Mouse (Mus musculus): ENCODE measurements around the gene Gm20708. TPM values are rescaled to one million over a fixed set of nuclear protein-coding genes. Genes with fewer than 3 reads are reported as not detected.

The Gm20708 gene
- polyA plus RNA-seq (2015; fragmentation: Nextera tagmentation; extraction: Ambion mirVana) = 0.99 and 1.6 TPM in 2 replicates

DNA sequence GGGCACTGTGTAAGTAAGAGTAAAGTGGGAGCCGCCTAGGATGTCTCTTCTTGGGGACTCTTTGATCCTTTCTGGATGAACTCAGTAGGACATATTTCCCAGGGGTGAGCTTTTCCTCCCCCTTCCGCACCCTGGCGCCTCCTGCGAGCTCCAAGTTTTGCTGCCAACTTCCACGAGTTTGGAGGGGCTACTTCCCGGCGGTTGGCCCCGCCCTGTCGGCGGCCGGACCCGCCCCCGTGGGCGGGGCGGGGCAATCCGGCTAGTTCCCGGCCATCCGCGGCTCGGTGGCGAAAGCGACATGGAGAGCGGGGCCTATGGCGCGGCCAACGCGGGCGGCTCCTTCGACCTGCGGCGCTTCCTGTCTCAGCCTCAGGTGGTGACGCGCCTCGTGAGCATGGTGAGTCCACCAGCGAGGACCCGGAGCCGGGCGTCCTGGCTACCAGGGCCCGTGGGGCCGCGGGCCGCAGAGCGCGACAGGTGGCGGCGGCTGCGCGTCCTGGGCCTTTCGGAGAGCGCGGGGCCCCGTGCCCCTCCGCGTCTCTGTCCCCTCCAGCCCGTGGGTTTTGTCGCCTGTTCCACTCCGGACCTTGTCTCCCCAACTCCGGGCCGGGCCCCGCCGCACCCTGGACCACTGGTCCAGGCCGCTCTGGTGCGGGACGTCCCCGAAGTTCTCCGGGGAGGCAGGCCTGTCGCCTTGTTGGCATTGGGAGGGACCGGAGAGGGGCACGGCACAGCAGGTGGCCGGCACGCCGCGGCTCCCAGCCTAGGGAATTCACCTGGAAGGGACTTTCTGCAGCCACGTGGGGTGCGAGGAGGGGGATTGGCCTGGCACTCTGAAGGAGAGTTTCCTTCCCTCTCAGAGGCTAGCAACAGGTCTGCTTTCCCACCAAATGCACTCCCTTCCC, at the start of gene Gm20708, which contains the start of gene Syngr2:
Gene Gm20708, plus strand, starts transcription at position 262 of the 905 bp plus-strand sequence.
Gene Syngr2, plus strand, starts transcription at position 262 of the 905 bp plus-strand sequence.
- Histone ChIP-seq H3K4me1 (ENCODE audit: control insufficient read depth, insufficient read depth, low read length) (peaks cover 10% of the 10 kb centered on the region; the same call in 1 of the 2 replicates), H3K9ac (ENCODE audit: low read depth, low read length) (peak within 1 kb of the TSS; percentile 49), H3K36me3 (ENCODE audit: control insufficient read depth, insufficient read depth, low read length) (no peaks in the 10 kb centered on the region), H3K4me2 (ENCODE audit: low read length) (peak within 1 kb of the TSS; percentile 95), H3K27ac (ENCODE audit: low read length) (no peak within 1 kb of the TSS), H3K27me3 (ENCODE audit: control insufficient read depth, insufficient read depth, low read depth, low read length) (peaks cover 14% of the 10 kb centered on the region), H3K9me3 (replicated peaks; ENCODE audit: control insufficient read depth, low read length, poor library complexity, severe bottlenecking) (no peaks in the 10 kb centered on the region), H3K4me3 (ENCODE audit: low read depth, low read length) (peak within 1 kb of the TSS; percentile 46)
- WGBS = under 1% methylated on average over 64 of the region's 75 CpGs
- peak; percentile 46 for ATAC-seq

DNA sequence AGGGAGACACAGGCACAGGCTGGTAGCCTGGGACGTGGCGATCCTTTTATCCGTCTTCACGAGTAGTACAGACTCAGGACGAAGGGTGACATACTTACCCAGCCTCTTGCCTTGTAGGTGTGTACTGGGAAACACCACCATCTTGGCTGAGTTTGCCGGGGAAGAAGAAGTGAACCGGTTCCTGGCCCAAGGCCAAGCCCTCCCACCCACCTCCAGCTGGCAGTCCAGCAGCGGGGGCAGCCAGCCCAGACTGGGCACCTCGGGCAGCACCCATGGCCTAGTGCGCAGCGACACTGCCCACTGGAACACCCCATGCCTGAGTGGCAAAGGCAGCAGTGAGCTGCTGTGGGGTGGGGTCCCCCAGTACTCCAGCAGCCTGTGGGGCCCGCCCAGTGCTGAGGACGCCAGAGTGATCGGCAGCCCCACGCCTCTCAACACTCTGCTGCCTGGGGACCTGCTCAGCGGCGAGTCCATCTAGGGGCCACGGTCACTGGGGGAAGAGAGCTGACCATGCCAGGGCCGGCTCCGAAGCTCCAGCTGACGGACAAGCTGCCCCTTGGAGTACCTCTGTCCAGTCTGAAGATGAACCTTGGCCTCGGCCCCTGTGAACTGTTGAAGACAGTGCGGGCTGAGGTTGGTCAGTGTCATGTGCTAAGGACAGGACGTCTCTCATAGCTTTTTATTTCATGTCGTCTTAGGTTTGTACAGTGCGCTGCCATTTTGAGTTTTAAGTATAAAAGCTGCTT, 48.9 kb upstream of the Gm20708 start:
- peaks cover 70% of the 10 kb centered on the region for H3K36me3 ChIP-seq (ENCODE audit: control insufficient read depth, insufficient read depth, low read length)
- H3K4me1 ChIP-seq (ENCODE audit: control insufficient read depth, insufficient read depth, low read length) = no peaks in the 10 kb centered on the region
- no peak overlapping the region for H3K4me2 ChIP-seq (ENCODE audit: low read length)
- ATAC-seq = no peak
- H3K9me3 ChIP-seq (replicated peaks; ENCODE audit: control insufficient read depth, low read length, poor library complexity, severe bottlenecking) = no peaks in the 10 kb centered on the region
- H3K27ac ChIP-seq (ENCODE audit: low read length) = no peak overlapping the region
- H3K27me3 ChIP-seq (ENCODE audit: control insufficient read depth, insufficient read depth, low read depth, low read length) = no peaks in the 10 kb centered on the region
- 88% methylated on average over 26 of the region's 26 CpGs for WGBS
- H3K4me3 ChIP-seq (ENCODE audit: low read depth, low read length) = no peak overlapping the region
- H3K9ac ChIP-seq (ENCODE audit: low read depth, low read length) = no peak overlapping the region

DNA sequence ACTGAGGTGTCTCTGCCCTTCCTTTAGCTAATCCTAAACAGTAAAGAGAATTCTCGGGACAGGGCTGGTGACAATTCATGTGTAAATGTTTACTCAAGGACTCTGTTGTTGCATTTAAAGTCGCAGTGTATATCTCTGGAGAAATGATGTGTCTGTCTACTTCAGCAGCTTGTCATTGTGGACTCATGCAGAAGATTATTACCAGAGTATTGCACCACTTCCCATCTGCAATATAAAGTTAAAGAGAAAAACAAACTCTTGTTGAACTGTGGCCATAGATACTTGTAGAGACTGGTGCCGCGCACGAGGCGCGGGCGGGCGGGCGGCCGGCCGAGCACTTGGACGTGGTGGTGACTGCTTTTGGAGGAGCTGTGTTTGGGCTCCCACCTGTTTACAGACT, 47.7 kb upstream of the Gm20708 start:
- no peak overlapping the region for H3K4me3 ChIP-seq (ENCODE audit: low read depth, low read length)
- H3K9ac ChIP-seq (ENCODE audit: low read depth, low read length) = no peak overlapping the region
- no peaks in the 10 kb centered on the region for H3K4me1 ChIP-seq (ENCODE audit: control insufficient read depth, insufficient read depth, low read length)
- H3K27me3 ChIP-seq (ENCODE audit: control insufficient read depth, insufficient read depth, low read depth, low read length) = no peaks in the 10 kb centered on the region
- peaks cover 59% of the 10 kb centered on the region for H3K36me3 ChIP-seq (ENCODE audit: control insufficient read depth, insufficient read depth, low read length)
- no peaks in the 10 kb centered on the region for H3K9me3 ChIP-seq (replicated peaks; ENCODE audit: control insufficient read depth, low read length, poor library complexity, severe bottlenecking)
- no peak for ATAC-seq
- H3K4me2 ChIP-seq (ENCODE audit: low read length) = no peak overlapping the region
- H3K27ac ChIP-seq (ENCODE audit: low read length) = no peak overlapping the region
- WGBS = 90% methylated on average over 13 of the region's 13 CpGs

DNA sequence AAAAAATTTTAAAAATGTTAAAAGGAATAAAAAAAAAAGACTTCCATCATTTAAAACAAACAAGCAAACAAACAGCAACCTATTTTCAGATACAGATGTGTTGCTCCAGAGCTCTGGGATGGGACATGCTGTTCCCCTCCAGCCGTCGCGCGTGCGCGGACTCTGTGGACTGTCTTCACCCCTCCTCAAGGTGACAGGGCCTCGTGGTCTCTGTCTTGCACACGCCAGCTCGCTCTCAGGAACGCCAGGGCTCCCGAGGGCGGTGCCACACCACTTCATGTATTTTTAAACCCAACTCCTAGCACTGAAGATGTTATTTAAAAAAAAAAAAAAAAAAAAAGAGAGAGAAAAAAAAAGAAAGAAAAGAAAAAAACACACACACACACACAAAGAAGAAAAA, 47.2 kb upstream of the Gm20708 start:
- WGBS = 92% methylated on average over 12 of the region's 12 CpGs

DNA sequence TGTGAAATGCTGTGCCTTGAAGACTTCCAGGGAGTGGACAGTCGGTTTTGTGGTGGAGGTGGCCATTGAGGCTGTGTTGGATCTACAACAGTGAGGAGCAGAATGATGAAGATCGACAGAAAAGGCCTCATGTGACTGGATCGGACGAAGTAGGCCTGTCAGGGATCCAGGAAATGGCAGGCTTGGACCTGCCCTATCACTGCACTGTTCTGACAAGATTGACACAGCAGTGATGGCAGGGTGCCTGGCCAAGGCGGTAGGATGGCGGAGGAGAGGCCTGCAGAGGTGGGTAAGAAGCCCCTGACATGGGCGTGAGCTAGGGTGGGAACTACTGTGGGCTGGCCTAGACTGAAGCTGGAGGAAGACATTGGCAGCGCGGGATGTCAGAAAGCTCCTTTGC, 45.1 kb upstream of the Gm20708 start:
- H3K9ac ChIP-seq (ENCODE audit: low read depth, low read length) = no peak overlapping the region
- H3K27me3 ChIP-seq (ENCODE audit: control insufficient read depth, insufficient read depth, low read depth, low read length) = no peaks in the 10 kb centered on the region
- 93% methylated on average over 9 of the region's 9 CpGs for WGBS
- peaks cover 41% of the 10 kb centered on the region for H3K36me3 ChIP-seq (ENCODE audit: control insufficient read depth, insufficient read depth, low read length)
- H3K4me2 ChIP-seq (ENCODE audit: low read length) = no peak overlapping the region
- no peak for ATAC-seq
- no peaks in the 10 kb centered on the region for H3K9me3 ChIP-seq (replicated peaks; ENCODE audit: control insufficient read depth, low read length, poor library complexity, severe bottlenecking)
- no peak overlapping the region for H3K27ac ChIP-seq (ENCODE audit: low read length)
- no peak overlapping the region for H3K4me3 ChIP-seq (ENCODE audit: low read depth, low read length)
- no peaks in the 10 kb centered on the region for H3K4me1 ChIP-seq (ENCODE audit: control insufficient read depth, insufficient read depth, low read length)

More for the DNA sequence above, 47.2 kb upstream of the Gm20708 start:
- no peak overlapping the region for H3K9ac ChIP-seq (ENCODE audit: low read depth, low read length)
- peaks cover 58% of the 10 kb centered on the region for H3K36me3 ChIP-seq (ENCODE audit: control insufficient read depth, insufficient read depth, low read length)
- no peaks in the 10 kb centered on the region for H3K4me1 ChIP-seq (ENCODE audit: control insufficient read depth, insufficient read depth, low read length)
- H3K27ac ChIP-seq (ENCODE audit: low read length) = no peak overlapping the region
- no peak for ATAC-seq
- H3K9me3 ChIP-seq (replicated peaks; ENCODE audit: control insufficient read depth, low read length, poor library complexity, severe bottlenecking) = no peaks in the 10 kb centered on the region
- H3K4me2 ChIP-seq (ENCODE audit: low read length) = no peak overlapping the region
- no peak overlapping the region for H3K4me3 ChIP-seq (ENCODE audit: low read depth, low read length)
- no peaks in the 10 kb centered on the region for H3K27me3 ChIP-seq (ENCODE audit: control insufficient read depth, insufficient read depth, low read depth, low read length)

DNA sequence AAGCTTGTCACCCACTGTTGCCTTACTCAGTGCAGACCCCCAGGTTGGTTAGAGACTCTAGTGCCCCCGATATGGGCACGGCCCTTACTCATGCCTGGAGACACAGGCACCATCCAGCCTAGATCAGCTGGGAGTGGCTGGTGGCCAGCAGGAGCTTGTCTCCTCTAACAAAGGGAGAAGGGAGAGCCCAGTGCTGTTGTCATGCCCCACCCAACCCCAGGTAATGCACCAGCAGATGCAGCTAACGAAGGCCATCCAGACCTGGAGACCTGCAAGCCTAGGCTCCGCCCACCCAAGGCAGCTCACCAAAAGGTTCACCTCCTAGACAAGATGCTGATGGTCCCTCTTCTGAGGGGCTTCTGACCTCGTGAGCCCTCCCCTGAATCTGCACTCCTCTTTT, 44.1 kb upstream of the Gm20708 start:
- Histone ChIP-seq H3K4me2 (ENCODE audit: low read length) (no peak overlapping the region), H3K27me3 (ENCODE audit: control insufficient read depth, insufficient read depth, low read depth, low read length) (no peaks in the 10 kb centered on the region), H3K9me3 (replicated peaks; ENCODE audit: control insufficient read depth, low read length, poor library complexity, severe bottlenecking) (no peaks in the 10 kb centered on the region), H3K36me3 (ENCODE audit: control insufficient read depth, insufficient read depth, low read length) (peaks cover 30% of the 10 kb centered on the region), H3K4me3 (ENCODE audit: low read depth, low read length) (no peak overlapping the region), H3K27ac (ENCODE audit: low read length) (no peak overlapping the region), H3K4me1 (ENCODE audit: control insufficient read depth, insufficient read depth, low read length) (no peaks in the 10 kb centered on the region), H3K9ac (ENCODE audit: low read depth, low read length) (no peak overlapping the region)
- 93% methylated on average over 5 of the region's 5 CpGs for WGBS
- no peak for ATAC-seq

DNA sequence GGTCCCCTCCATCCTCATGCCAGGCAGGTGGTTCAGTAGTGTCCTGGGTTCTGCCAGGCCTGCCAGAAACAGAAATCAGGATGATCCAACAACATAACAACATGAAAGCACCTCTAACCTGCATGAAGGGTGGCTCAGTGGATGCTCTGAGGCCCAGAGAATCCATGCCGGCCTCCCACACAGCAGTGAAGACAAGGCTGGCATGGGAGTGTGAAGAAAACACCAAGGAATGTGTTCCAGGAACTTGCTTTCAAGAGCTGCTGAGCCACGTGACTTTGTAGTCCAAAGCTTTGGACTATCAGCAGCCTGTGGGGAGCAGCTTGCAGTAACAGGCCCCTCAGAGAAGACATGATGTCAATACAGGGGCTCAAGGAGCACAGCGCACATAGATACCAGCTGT, 43.2 kb upstream of the Gm20708 start:
- Histone ChIP-seq H3K4me1 (ENCODE audit: control insufficient read depth, insufficient read depth, low read length) (no peaks in the 10 kb centered on the region), H3K9me3 (replicated peaks; ENCODE audit: control insufficient read depth, low read length, poor library complexity, severe bottlenecking) (no peaks in the 10 kb centered on the region), H3K9ac (ENCODE audit: low read depth, low read length) (no peak overlapping the region), H3K27ac (ENCODE audit: low read length) (no peak overlapping the region), H3K36me3 (ENCODE audit: control insufficient read depth, insufficient read depth, low read length) (peaks cover 23% of the 10 kb centered on the region), H3K4me2 (ENCODE audit: low read length) (no peak overlapping the region), H3K4me3 (ENCODE audit: low read depth, low read length) (no peak overlapping the region), H3K27me3 (ENCODE audit: control insufficient read depth, insufficient read depth, low read depth, low read length) (no peaks in the 10 kb centered on the region)
- WGBS = 90% methylated on average over 3 of the region's 3 CpGs
- no peak for ATAC-seq

DNA sequence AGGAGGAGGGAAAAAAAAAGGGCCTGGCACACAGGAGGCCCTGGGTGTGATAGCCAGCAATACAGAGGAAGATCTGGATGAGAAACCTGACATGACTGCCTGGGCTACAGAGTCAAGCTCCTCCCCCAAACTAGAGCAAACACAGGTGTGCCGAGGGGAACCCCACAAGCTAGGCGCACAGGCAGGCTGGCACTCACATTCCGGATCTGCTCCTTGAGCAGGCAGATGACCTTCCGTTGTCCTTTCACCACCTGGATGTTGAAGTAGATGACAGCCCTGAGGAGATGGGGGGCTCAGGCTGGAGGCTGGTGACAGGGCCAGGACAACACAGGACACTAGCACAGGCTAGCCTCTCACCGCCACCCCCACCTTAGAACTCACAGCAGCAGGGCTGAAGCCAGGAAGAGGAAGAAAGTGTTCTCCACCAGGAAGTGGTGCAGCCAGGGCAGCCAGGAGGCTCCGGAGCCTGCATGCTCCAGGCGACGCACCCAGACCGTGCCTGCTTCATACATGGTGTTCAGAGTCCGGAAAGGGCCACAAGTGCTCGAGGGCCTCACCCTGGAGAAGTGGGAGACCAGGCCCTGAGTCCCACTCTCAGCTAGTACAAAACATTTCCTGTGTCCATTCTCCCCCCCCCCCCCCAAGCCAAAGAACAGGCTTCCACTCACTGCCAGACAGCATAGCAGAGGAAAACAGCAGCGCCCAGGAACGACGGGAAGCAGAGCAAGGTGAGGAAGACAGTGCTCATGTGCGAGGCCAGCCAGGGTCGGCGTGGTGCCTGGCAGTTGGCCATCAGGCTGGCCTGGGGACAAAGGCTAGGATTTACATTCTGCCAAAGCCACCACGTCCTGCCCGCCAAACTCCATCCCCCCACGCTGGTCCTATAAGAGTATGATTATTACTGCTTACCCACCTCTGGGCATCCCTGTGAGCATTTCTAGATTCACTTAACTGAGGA, 40.5 kb upstream of the Gm20708 start:
- H3K4me1 ChIP-seq (ENCODE audit: control insufficient read depth, insufficient read depth, low read length) = no peaks in the 10 kb centered on the region
- H3K4me2 ChIP-seq (ENCODE audit: low read length) = no peak overlapping the region
- no peak overlapping the region for H3K4me3 ChIP-seq (ENCODE audit: low read depth, low read length)
- no peak overlapping the region for H3K27ac ChIP-seq (ENCODE audit: low read length)
- no peak overlapping the region for H3K9ac ChIP-seq (ENCODE audit: low read depth, low read length)
- ATAC-seq = 0 out of 2 replicates have a peak, but pooled peaks have one; percentile 13
- no peaks in the 10 kb centered on the region for H3K9me3 ChIP-seq (replicated peaks; ENCODE audit: control insufficient read depth, low read length, poor library complexity, severe bottlenecking)
- no peaks in the 10 kb centered on the region for H3K27me3 ChIP-seq (ENCODE audit: control insufficient read depth, insufficient read depth, low read depth, low read length)
- peaks cover 11% of the 10 kb centered on the region for H3K36me3 ChIP-seq (ENCODE audit: control insufficient read depth, insufficient read depth, low read length)
- WGBS = 78% methylated on average over 20 of the region's 20 CpGs

Measured in midbrain, embryonic 16.5 days (tissue).